Mouse (Mus musculus) frontal cortex, adult 2 months (tissue): ENCODE measurements around the gene Xlr5b. TPM values are rescaled to one million over a fixed set of nuclear protein-coding genes. Genes with fewer than 3 reads are reported as not detected.
"Not testable (repeated sequence)": the region's sequence is repeated elsewhere in the genome, so short reads cannot be mapped to it uniquely, and the experiment has no call there.

ENCODE experiments used
- DNase-seq, 2 experiments: peaks; one replicate each; pipeline ENCODE4 v3.0.0; 2022; ENCODE audit warnings: low spot score in 1 of 2; ENCODE audit errors: extremely low spot score in 1 of 2
- polyA plus RNA-seq: library from polyadenylated mRNA; depleted of rRNA; stranded (reverse); fragments of >200 nt; gene quantifications from 2 replicates; pipeline ENCODE4 v1.2.3, GENCODE M21; 2012; rRNA removed

The Xlr5b gene
- polyA plus RNA-seq: not detected in 2 replicates

DNA sequence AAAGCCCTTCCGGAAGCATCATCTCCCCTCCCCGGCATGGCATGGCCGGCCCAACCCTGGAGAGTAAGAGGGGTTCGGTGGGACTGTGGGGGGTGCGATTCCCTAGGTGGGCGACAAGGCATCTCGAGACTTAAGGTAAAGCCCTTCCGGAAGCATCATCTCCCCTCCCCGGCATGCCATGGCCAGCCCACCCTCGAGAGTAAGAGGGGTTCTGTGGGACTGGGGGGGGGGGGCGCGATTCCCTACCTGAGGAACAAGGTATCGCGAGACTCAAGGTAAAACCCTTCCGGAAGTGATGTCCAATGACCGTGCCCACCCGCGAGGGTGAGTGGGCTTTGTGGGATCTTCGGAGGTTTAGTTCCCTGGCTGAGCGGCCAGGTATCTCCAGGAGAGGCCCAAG is at the start of gene Xlr5b:
Gene Xlr5b (plus strand): TSS at position 301 of the 400 bp plus-strand sequence.
- not testable (repeated sequence) for DNase-seq

DNA sequence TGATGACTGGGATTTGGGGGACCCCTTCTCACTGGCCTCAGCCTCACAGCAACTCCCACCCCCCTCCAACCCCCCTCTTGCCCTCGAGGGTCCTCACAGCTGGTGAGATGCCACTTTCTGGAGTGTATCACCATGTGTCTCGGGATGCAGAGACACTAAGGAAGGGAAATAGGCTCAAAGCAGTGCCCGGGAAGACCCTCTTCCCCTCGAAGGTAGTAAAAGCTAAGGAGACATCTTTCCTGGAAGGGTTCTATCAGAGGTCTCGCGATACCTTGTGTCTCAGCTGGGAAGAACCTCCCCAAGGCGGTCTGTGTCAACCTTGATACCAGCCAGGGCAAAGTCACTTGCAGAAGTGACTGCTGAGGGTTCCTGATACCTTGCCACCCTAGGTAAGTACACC is 31.8 kb upstream of the Xlr5b start, which contains the start of gene Gm14685:
Gene Gm14685 (plus strand): TSS at position 301 of the 400 bp plus-strand sequence.
- not testable (repeated sequence) for DNase-seq

DNA sequence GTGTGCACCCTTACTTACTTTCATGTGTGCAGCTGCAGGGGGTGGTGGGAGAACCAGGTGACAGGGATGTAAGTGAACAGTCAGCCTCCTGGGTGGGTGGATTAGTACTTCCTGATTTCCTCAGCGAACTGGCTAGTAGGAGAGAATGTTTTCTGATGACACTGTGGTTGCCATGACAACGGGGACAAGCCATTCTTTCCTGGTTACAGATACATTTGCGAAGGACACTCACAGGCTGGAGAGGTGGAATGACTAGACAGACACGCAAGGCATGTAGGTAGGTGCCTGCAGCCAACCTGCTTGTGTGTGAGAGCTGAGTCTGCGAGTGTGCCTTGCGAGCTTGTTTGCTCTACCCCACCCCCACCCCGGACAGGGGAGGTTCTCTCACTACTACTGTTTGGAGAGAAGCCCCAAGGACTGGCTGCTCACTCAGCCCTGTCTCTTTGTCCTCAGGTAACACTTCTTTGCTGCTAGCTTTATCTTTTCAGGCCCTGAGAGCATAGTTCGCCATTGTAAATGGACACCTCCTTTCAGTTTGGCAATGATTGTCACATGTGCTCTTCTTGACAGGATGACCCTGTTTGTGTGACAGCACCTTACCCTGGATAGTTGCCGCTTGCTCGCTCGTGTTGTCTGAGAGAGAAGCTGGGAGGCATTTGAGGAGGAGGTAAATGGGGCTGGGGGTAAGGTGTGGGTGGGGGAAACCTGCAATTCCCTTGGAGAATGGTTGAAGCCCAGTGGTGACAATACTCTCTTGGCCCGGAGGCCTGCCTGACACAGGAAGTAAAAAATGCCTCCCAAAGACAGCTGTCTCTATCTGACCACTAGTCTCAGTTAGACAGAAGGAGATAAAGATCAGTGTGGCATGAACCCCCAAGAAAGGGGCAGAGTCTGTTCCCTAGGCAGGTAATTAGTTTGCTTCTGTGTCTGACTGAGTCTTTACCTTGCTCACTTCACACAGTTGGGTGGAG is 25.5 kb upstream of the Xlr5b start:
- DNase-seq: not testable (repeated sequence)

DNA sequence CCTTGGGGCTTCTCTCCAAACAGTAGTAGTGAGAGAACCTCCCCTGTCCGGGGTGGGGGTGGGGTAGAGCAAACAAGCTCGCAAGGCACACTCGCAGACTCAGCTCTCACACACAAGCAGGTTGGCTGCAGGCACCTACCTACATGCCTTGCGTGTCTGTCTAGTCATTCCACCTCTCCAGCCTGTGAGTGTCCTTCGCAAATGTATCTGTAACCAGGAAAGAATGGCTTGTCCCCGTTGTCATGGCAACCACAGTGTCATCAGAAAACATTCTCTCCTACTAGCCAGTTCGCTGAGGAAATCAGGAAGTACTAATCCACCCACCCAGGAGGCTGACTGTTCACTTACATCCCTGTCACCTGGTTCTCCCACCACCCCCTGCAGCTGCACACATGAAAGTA is 5.4 kb upstream of the Xlr5b start:
- DNase-seq: not testable (repeated sequence)

DNA sequence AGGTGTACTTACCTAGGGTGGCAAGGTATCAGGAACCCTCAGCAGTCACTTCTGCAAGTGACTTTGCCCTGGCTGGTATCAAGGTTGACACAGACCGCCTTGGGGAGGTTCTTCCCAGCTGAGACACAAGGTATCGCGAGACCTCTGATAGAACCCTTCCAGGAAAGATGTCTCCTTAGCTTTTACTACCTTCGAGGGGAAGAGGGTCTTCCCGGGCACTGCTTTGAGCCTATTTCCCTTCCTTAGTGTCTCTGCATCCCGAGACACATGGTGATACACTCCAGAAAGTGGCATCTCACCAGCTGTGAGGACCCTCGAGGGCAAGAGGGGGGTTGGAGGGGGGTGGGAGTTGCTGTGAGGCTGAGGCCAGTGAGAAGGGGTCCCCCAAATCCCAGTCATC is 754 bp downstream of the Xlr5b start, which contains the start of gene DXBay18:
Gene DXBay18 (minus strand): TSS at position 101 of the 400 bp plus-strand sequence.
- DNase-seq: not testable (repeated sequence)

DNA sequence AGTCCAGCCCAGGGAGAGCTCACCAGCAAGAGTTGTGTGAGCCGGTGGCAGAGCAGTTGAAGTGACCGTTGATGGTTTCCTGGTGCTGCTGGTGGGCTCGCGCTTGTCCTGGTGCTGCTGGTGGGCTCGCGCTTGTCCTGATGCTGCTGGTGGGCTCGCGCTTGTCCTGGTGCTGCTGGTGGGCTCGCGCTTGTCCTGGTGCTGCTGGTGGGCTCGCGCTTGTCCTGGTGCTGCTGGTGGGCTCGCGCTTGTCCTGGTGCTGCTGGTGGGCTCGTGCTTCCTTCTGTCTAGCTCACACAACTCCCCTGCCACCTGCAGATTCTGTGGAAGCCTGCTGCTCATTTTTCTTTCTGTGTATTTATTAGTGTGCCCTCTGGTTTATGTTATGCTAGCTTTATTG is 28.3 kb downstream of the Xlr5b start, which contains the start of gene Spin2d:
Gene Spin2d (minus strand): TSS at position 101 of the 400 bp plus-strand sequence.
- DNase-seq: not testable (repeated sequence)

DNA sequence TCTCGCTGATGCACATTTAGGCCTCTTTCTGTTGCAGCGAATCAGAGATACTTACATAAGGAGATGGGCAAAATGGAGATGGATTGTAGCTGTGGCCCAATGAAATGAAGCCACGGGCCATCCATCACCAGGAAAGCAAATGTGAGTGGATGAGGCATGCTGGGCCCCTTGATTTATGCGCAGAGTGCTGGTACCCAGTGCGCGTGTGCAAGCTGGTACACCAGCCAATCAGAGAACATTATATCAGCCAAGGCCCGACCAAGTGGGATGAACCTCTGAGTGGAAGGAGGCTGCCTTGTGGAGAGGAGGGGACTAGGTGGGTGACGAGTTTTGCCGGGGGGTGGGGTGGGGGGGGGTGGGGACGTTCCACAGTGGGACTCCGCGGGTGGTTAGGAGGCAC is 43.3 kb downstream of the Xlr5b start, which contains the start of gene Xlr3b:
Gene Xlr3b (plus strand): TSS at position 274 of the 400 bp plus-strand sequence.
- DNase-seq: peak in 1 of 2 experiments; percentile 10

Other genes with a start within 250 kb of the Xlr5b start
- gene Cetn2, start 230.4 kb upstream of the Xlr5b start, polyA plus RNA-seq: 51.8 and 56.0 TPM in 2 replicates
- 28.8 TPM in 2 replicates for gene Nsdhl, start 230.2 kb upstream of the Xlr5b start, polyA plus RNA-seq
- 0.44 and 0.72 TPM in 2 replicates for gene Zfp185, start 161.5 kb upstream of the Xlr5b start, polyA plus RNA-seq
- 0.25 and 0.30 TPM in 2 replicates for gene Pnma5, start 111.7 kb upstream of the Xlr5b start, polyA plus RNA-seq
- 14.2 and 19.4 TPM in 2 replicates for gene Pnma3, start 84.0 kb upstream of the Xlr5b start, polyA plus RNA-seq
- 0.18 and 0.99 TPM in 2 replicates for gene Xlr4a, start 66.3 kb upstream of the Xlr5b start, polyA plus RNA-seq
- 1.6 and 2.1 TPM in 2 replicates for gene Xlr3a, start 51.7 kb upstream of the Xlr5b start, polyA plus RNA-seq
- 0.32 and 0.46 TPM in 2 replicates for gene Gm14685, start 31.7 kb upstream of the Xlr5b start, polyA plus RNA-seq
- 0.32 and 0.42 TPM in 2 replicates for gene DXBay18, start 654 bp downstream of the Xlr5b start, polyA plus RNA-seq
- not detected in 2 replicates for gene Spin2d, start 28.2 kb downstream of the Xlr5b start, polyA plus RNA-seq
- gene Xlr3b, start 43.4 kb downstream of the Xlr5b start, polyA plus RNA-seq: 3.8 and 6.8 TPM in 2 replicates
- gene Xlr4b, start 65.5 kb downstream of the Xlr5b start, polyA plus RNA-seq: 0.92 and 1.8 TPM in 2 replicates
- 14.7 and 16.6 TPM in 2 replicates for gene F8a, start 79.5 kb downstream of the Xlr5b start, polyA plus RNA-seq
- gene Xlr4c, start 94.3 kb downstream of the Xlr5b start, polyA plus RNA-seq: 0.12 and 0.40 TPM in 2 replicates
- gene Xlr3c, start 116.6 kb downstream of the Xlr5b start, polyA plus RNA-seq: 0.06 TPM in 1 of 2 replicates, not detected in the other
- 0.13 TPM in 1 of 2 replicates, not detected in the other for gene Xlr5a, start 144.2 kb downstream of the Xlr5b start, polyA plus RNA-seq
- gene Xlr5c, start 144.2 kb downstream of the Xlr5b start, polyA plus RNA-seq: not detected in 2 replicates
- not detected in 2 replicates for gene Gm45015, start 188.0 kb downstream of the Xlr5b start, polyA plus RNA-seq
- gene Zfp275, start 193.8 kb downstream of the Xlr5b start, polyA plus RNA-seq: 16.9 and 17.5 TPM in 2 replicates
- 0.13 and 0.16 TPM in 2 replicates for gene Gm18336, start 249.9 kb downstream of the Xlr5b start, polyA plus RNA-seq